Mouse (Mus musculus) embryonic facial prominence, embryonic 13.5 days (tissue): ENCODE measurements around the gene Atp6v0c. TPM values are rescaled to one million over a fixed set of nuclear protein-coding genes. Genes with fewer than 3 reads are reported as not detected.

Experiments
- ATAC-seq: fragments of 200-750 bp; cut with Nextera tagmentation; 2 replicates; pipeline ENCODE4 v1.8.0; 2017; ENCODE audit warnings: low read depth; ENCODE audit not compliant: insufficient number of reproducible peaks, insufficient read depth, low FRiP score, low TSS enrichment
- H3K27ac ChIP-seq: fragments of 300-500 bp; sonication (generic); 2 replicates; pipeline ENCODE4 v1.5.1; 2015; ENCODE audit warnings: moderate library complexity, mild to moderate bottlenecking, inconsistent platforms
- H3K27me3 ChIP-seq: fragments of 300-500 bp; sonication (generic); 2 replicates; pipeline ENCODE4 v1.6.1; 2015; ENCODE audit warnings: mild to moderate bottlenecking, inconsistent platforms
- H3K36me3 ChIP-seq: fragments of 300-500 bp; sonication (generic); 2 replicates; pipeline ENCODE4 v1.6.1; 2015; ENCODE audit warnings: mild to moderate bottlenecking, inconsistent platforms
- H3K4me1 ChIP-seq: fragments of 300-500 bp; sonication (generic); 2 replicates; pipeline ENCODE4 v1.6.1; 2015; ENCODE audit warnings: inconsistent platforms
- H3K4me2 ChIP-seq: fragments of 300-500 bp; sonication (generic); 2 replicates; pipeline ENCODE4 v1.6.1; 2015; ENCODE audit warnings: moderate library complexity, mild to moderate bottlenecking, inconsistent platforms
- H3K4me3 ChIP-seq: fragments of 300-500 bp; sonication (generic); 2 replicates; pipeline ENCODE4 v1.5.1; 2015; ENCODE audit warnings: mild to moderate bottlenecking, inconsistent platforms
- H3K9ac ChIP-seq: fragments of 300-500 bp; sonication (generic); 2 replicates; pipeline ENCODE4 v1.6.1; 2015; ENCODE audit warnings: mild to moderate bottlenecking, inconsistent platforms
- H3K9me3 ChIP-seq: fragments of 300-500 bp; sonication (generic); 2 replicates; pipeline ENCODE4 v1.6.1; 2016; ENCODE audit warnings: inconsistent platforms
- WGBS: fragments of 180-500 bp; shearing (Covaris S2); methylation state at CpG from one replicate; pipeline ENCODE4 v1.1.7; 2015; ENCODE audit warnings: mixed read lengths; 5-methylcytosine and 5-hydroxymethylcytosine counted together
- polyA plus RNA-seq: library from polyadenylated mRNA; unstranded; fragments of >200 nt; fragmentation: Nextera tagmentation; extraction: Ambion mirVana; gene quantifications from 2 replicates; pipeline ENCODE4 v1.2.1, GENCODE M21; 2015

The Atp6v0c gene
- polyA plus RNA-seq, 1 experiment from 2014 or later = 448 TPM

DNA sequence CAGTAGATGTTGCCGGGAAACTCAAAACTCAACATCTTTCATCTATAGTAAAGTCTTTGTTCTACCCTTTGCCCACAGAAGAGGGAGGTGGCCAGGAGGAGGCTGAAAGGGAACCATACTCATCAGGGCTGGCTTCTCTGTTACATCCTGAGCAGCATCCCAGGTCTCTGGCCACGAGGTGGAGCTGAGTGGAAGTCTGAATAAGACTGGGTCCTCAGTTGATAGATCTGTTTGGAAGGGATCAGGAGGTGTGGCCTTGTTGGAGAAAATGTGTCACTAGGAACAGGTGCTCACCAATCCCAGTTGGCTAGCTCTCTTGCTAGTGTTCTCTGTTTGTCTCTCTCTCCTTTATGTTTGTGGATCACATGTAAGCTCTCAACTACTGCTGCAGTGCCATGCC is 25.8 kb upstream of the Atp6v0c start:
- no peaks in the 10 kb centered on the region for H3K27me3 ChIP-seq
- ATAC-seq = no peak
- H3K36me3 ChIP-seq = 0 out of 2 replicates have a peak, but pooled peaks cover 1% of the 10 kb centered on the region
- no peak overlapping the region for H3K4me3 ChIP-seq
- no peak overlapping the region for H3K9ac ChIP-seq
- peaks cover 7% of the 10 kb centered on the region; the same call in 1 of the 2 replicates for H3K4me1 ChIP-seq
- H3K9me3 ChIP-seq = no peaks in the 10 kb centered on the region
- no peak overlapping the region for H3K4me2 ChIP-seq
- no peak overlapping the region for H3K27ac ChIP-seq
- 52% methylated on average over 2 of the region's 2 CpGs for WGBS

DNA sequence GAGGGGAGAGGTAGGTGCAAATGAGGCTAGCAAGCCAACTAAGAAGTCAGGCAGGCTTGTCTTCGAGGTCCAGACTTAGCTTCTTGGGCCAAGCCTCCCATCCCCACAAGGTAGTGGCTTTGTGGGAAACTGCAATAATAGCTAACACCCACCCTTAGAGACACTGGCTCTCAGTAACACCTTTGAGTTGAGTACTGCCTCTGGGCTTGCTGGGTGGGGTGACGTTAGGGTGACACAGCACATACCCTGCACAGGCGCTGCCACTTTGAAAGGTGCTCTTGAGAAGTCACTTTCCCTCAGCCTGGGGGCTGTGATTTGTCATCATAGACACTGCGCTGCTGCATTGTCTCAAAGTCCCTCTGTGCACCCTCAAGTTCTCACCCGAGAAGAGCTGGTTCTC is 24.3 kb upstream of the Atp6v0c start:
- no peak overlapping the region for H3K27ac ChIP-seq
- peaks cover 6% of the 10 kb centered on the region for H3K36me3 ChIP-seq
- H3K4me2 ChIP-seq = no peak overlapping the region
- ATAC-seq = no peak
- H3K4me3 ChIP-seq = no peak overlapping the region
- no peak overlapping the region for H3K9ac ChIP-seq
- peaks cover 4% of the 10 kb centered on the region; the same call in 1 of the 2 replicates for H3K4me1 ChIP-seq
- WGBS = 79% methylated on average over 5 of the region's 5 CpGs
- H3K9me3 ChIP-seq = no peaks in the 10 kb centered on the region
- no peaks in the 10 kb centered on the region for H3K27me3 ChIP-seq

DNA sequence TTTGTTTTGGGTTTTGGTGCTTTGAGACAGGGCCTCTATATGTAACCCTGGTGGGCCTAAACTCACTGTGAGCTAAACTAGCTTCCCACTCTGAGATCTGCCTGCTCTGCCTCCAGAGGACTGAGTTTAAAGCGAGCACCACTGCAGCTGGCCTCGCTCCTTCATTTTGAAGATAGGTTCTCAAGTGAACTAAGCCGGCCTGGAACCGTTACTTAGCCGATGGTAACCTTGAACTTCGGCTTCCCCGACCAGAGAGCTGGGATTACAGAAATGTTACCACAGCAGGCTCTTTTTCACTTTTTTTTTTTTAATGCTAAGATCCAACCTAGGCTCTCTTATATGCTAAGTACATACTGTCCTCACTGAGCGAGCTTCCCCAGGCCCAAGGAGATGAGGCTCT is 23.8 kb upstream of the Atp6v0c start:
- no peak overlapping the region for H3K27ac ChIP-seq
- peaks cover 10% of the 10 kb centered on the region for H3K36me3 ChIP-seq
- H3K4me3 ChIP-seq = no peak overlapping the region
- H3K4me1 ChIP-seq = peaks cover 4% of the 10 kb centered on the region; the same call in 1 of the 2 replicates
- no peak overlapping the region for H3K9ac ChIP-seq
- no peak for ATAC-seq
- no peak overlapping the region for H3K4me2 ChIP-seq
- 85% methylated on average over 8 of the region's 8 CpGs for WGBS
- H3K9me3 ChIP-seq = no peaks in the 10 kb centered on the region
- H3K27me3 ChIP-seq = no peaks in the 10 kb centered on the region

DNA sequence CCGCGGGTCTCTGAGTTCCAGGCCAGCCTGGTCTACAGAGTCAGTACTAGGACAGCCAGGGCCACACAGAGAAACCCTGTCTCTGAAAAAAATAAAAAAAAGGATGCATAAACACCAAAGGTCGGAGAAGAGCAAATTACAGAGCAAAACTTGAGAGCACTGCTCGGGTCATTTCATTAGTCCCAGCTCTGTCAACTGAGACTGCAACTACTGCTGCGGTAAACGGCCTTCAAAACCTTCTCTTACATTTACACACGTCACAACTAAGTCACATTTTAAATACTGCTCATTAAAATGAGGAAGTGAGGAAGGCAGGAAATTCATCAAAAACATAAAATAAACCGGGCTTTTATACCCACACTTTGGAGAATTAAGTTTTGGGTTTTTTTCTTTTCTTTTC is 23.3 kb upstream of the Atp6v0c start:
- Histone ChIP-seq H3K27ac (no peak overlapping the region), H3K4me3 (no peak overlapping the region), H3K9ac (no peak overlapping the region), H3K36me3 (peaks cover 13% of the 10 kb centered on the region), H3K4me1 (peaks cover 4% of the 10 kb centered on the region; the same call in 1 of the 2 replicates), H3K4me2 (no peak overlapping the region), H3K9me3 (no peaks in the 10 kb centered on the region), H3K27me3 (no peaks in the 10 kb centered on the region)
- no peak for ATAC-seq
- WGBS = 73% methylated on average over 8 of the region's 8 CpGs

DNA sequence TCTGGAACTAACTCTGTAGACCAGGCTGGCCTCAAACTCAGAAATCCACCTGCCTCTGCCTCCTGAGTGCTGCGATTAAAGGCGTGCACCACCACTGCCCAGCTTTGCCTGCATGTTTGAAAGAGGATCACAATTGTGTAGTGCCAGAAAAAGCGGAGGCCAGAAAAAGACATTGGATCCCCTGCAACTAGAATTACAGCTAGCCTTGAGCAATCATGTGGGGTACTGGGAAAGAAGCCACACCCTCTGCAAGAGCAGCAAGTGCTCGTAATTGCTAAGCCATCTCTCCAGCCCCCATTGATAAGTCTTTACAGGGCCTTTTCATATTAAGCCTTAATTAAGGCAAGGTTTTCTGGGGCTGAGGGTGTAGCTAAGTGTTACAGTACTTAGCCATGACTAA is 22.0 kb upstream of the Atp6v0c start:
- peaks cover 19% of the 10 kb centered on the region for H3K36me3 ChIP-seq
- no peaks in the 10 kb centered on the region for H3K27me3 ChIP-seq
- no peaks in the 10 kb centered on the region for H3K9me3 ChIP-seq
- 69% methylated on average over 4 of the region's 4 CpGs for WGBS
- no peak overlapping the region for H3K4me3 ChIP-seq
- H3K4me2 ChIP-seq = no peak overlapping the region
- no peak for ATAC-seq
- H3K9ac ChIP-seq = 0 out of 2 replicates have a peak overlapping the region, but pooled peaks have one; percentile 49
- H3K27ac ChIP-seq = no peak overlapping the region
- H3K4me1 ChIP-seq = peaks cover 4% of the 10 kb centered on the region; the same call in 1 of the 2 replicates

DNA sequence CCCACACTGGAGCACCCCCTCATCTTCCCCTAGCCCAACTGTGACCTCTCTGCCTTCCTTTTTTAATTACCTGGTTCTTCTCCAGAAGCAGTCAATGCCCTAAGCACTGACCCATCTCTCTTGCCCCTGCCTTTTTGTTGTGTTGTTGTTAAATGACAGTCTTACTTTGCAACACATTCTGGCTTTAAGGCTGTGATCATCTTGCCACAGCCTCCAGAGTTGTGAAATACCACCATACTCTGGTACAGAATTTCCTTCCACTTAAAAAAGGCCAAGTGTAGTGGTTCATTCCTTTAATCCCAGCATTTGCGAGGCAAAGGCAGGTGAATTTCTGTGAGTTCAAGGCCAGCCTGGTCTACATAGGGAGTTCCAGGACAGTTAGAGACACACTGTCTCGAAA is 21.4 kb upstream of the Atp6v0c start:
- peaks cover 21% of the 10 kb centered on the region for H3K36me3 ChIP-seq
- no peaks in the 10 kb centered on the region for H3K27me3 ChIP-seq
- WGBS = 76% methylated on average over 2 of the region's 2 CpGs
- H3K27ac ChIP-seq = no peak overlapping the region
- peaks cover 4% of the 10 kb centered on the region; the same call in 1 of the 2 replicates for H3K4me1 ChIP-seq
- no peak overlapping the region for H3K9ac ChIP-seq
- ATAC-seq = no peak
- no peaks in the 10 kb centered on the region for H3K9me3 ChIP-seq
- H3K4me2 ChIP-seq = no peak overlapping the region
- H3K4me3 ChIP-seq = no peak overlapping the region

DNA sequence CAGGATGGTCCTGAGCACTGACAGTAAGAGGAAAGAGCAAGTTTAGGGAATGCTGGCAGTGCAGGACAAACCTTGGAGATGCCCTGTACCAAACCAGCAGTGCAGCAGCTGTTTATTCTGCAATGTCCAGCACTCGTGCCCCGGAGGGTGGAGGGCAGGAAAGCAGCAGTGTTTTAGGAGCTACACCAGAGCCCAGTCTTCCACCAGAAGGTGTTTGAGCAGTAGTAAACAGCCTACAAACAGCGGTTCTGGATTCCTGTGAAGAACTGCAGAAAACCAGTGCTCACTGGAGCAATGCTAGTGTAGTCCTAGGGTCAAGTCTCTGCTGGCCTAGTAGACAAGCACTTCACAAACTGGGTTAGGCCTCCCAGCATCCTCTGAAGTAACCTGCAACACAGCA is 4.8 kb upstream of the Atp6v0c start:
- H3K9me3 ChIP-seq = no peaks in the 10 kb centered on the region
- no peak overlapping the region for H3K4me2 ChIP-seq
- H3K27me3 ChIP-seq = no peaks in the 10 kb centered on the region
- peaks cover 8% of the 10 kb centered on the region for H3K4me1 ChIP-seq
- H3K9ac ChIP-seq = no peak overlapping the region
- H3K27ac ChIP-seq = no peak overlapping the region
- H3K4me3 ChIP-seq = no peak overlapping the region
- H3K36me3 ChIP-seq = peaks cover under 1% of the 10 kb centered on the region; the same call in 1 of the 2 replicates
- WGBS = 81% methylated on average over 3 of the region's 3 CpGs
- ATAC-seq = no peak

DNA sequence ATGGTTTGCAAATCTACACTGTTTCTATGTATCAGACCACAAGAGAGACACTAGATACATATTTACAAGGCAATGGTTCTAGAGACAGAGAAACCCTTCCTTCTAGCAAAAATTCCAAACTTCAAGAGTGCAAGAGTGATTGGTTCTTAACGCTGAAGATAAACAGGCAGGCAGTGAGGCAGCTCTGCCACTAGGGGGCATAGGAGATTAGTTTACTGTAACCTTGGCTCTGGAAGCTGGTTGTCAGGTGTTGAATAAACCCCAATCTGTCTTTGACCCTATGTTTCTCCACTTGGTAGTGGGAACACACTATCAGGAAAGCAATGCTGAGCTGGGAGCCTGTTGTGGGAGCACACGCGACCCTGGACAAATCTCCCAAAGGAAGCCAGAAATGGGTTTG is 3.9 kb upstream of the Atp6v0c start:
- H3K9me3 ChIP-seq = no peaks in the 10 kb centered on the region
- no peaks in the 10 kb centered on the region for H3K27me3 ChIP-seq
- H3K4me3 ChIP-seq = no peak overlapping the region
- H3K4me2 ChIP-seq = no peak overlapping the region
- no peak for ATAC-seq
- H3K4me1 ChIP-seq = peaks cover 9% of the 10 kb centered on the region
- WGBS = 3% methylated on average over 3 of the region's 3 CpGs
- H3K27ac ChIP-seq = no peak overlapping the region
- H3K36me3 ChIP-seq = no peaks in the 10 kb centered on the region
- no peak overlapping the region for H3K9ac ChIP-seq

DNA sequence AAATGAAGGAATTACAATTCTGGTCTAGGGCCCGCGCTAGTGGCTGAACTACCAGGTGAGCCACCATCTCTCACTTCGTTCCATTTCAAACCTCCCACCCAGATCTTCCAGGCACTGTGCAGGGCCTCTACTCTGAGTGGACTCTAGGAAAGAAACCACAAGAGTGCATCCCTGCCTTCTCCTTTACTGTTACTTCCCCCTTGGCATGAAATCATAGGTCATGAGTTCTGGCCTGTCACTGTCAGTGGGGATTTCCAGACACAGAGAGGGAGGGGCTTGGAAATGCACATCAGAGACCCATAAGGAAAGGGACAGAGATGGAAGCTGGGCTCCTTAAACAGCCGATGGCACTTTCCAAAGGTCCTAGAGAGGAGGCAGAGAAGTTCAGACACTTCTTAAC is 2.2 kb upstream of the Atp6v0c start:
- no peak overlapping the region for H3K9ac ChIP-seq
- H3K4me2 ChIP-seq = no peak overlapping the region
- no peaks in the 10 kb centered on the region for H3K9me3 ChIP-seq
- H3K27me3 ChIP-seq = no peaks in the 10 kb centered on the region
- H3K4me1 ChIP-seq = peaks cover 23% of the 10 kb centered on the region
- no peak for ATAC-seq
- no peak overlapping the region for H3K27ac ChIP-seq
- H3K36me3 ChIP-seq = peaks cover 12% of the 10 kb centered on the region
- 87% methylated on average over 4 of the region's 4 CpGs for WGBS
- H3K4me3 ChIP-seq = no peak overlapping the region

DNA sequence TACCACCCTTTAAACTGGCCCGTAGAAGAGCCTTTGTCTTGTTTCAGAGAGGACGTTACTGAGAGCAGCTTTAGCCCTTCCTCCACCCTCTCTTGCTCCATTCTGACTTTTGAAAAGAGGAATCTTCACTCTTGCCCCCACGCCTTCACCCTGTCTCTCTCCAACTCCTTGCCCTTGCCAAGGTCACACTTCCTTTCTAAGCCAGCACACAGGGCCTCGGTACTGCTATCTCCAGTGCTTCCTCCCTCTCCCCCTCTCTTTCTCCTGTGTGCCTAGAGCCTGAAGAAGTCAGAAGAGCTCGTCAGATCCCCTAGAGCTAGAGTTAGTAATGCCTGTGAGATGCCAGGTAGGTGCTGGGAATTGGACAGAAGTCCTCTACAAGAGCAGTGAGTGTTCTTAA is 1.2 kb upstream of the Atp6v0c start:
- Histone ChIP-seq H3K36me3 (peaks cover 16% of the 10 kb centered on the region), H3K27me3 (no peaks in the 10 kb centered on the region), H3K27ac (no peak overlapping the region), H3K9me3 (no peaks in the 10 kb centered on the region), H3K4me1 (peaks cover 23% of the 10 kb centered on the region), H3K4me3 (no peak overlapping the region), H3K4me2 (no peak overlapping the region), H3K9ac (0 out of 2 replicates have a peak overlapping the region, but pooled peaks have one; percentile 93)
- no peak for ATAC-seq
- WGBS = 77% methylated on average over 5 of the region's 5 CpGs

DNA sequence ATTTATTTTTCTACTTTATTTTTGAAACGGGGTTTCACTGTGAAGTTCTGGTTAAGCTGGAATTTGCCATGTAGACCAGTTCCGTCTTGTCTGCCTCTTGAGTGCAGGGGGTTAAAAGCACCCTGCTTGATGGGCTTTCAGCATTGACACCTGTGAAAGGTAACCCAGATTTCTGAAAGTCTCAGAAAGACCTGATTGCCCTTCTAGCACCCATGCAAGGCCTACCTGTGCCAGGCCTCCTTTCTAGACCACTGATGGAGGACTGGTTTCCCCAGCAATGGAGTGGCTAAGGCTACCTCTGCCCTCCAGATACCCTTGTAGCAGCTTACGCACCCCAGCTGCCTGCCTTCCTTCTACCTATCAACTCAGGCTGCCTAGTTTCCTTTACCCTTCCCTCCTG is 623 bp upstream of the Atp6v0c start:
- peak overlapping the region; percentile 93; the same call in 1 of the 2 replicates for H3K9ac ChIP-seq
- peak overlapping the region; percentile 97; the same call in 1 of the 2 replicates for H3K27ac ChIP-seq
- peak overlapping the region; percentile 81 for H3K4me2 ChIP-seq
- no peaks in the 10 kb centered on the region for H3K27me3 ChIP-seq
- no peak for ATAC-seq
- peaks cover 23% of the 10 kb centered on the region for H3K4me1 ChIP-seq
- WGBS = 61% methylated on average over 3 of the region's 3 CpGs
- peak overlapping the region; percentile 89 for H3K4me3 ChIP-seq
- peaks cover 16% of the 10 kb centered on the region for H3K36me3 ChIP-seq
- no peaks in the 10 kb centered on the region for H3K9me3 ChIP-seq

DNA sequence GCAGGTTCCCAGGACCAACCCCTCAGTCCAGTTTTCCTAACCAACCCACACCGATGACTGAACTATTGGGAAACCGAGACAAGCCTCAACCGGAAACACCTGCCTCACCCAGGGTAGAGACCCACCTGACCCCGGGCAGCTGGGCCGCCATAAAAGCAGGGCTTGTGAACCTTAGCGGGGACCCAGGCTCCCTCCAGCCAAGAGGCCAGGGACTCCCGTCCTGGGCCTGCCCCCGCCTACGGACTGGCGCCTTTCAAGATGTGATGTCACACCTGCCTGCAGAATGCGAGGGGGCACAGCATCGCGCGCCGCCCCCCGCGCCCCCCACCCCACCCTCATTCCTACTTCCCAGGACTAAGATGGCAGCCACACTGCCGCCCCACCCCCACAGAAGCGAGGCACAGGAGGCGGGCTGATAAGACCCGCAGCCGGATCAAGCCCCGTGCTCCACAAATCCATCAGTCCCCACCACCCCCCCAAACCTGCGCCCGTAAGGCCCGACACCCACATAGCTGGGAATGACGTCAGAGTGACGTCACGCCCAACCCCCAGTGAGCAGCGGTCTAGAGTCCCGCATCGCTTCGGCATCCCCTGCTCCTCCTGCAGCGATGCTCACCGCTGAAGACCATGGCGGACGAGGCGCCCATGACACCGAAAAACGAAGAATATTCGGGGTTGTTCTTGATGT is 768 bp downstream of the Atp6v0c start:
- peak overlapping the region; percentile 97 for H3K27ac ChIP-seq
- H3K27me3 ChIP-seq = no peaks in the 10 kb centered on the region
- H3K9ac ChIP-seq = peak overlapping the region; percentile 93
- H3K4me2 ChIP-seq = peak overlapping the region; percentile 81
- peaks cover 24% of the 10 kb centered on the region for H3K36me3 ChIP-seq
- no peaks in the 10 kb centered on the region for H3K9me3 ChIP-seq
- WGBS = under 1% methylated on average over 39 of the region's 41 CpGs
- peak overlapping the region; percentile 89 for H3K4me3 ChIP-seq
- peak; percentile 38; the same call in 1 of the 2 replicates for ATAC-seq
- peaks cover 29% of the 10 kb centered on the region for H3K4me1 ChIP-seq
